Mouse (Mus musculus): ENCODE results near the gene Yeats2. TPM values are rescaled to one million over a fixed set of nuclear protein-coding genes. Genes with fewer than 3 reads are reported as not detected.

The Yeats2 gene
- total and polyA plus RNA-seq, 3 experiments: 24.3 to 54.5 (median 38.4) TPM

DNA sequence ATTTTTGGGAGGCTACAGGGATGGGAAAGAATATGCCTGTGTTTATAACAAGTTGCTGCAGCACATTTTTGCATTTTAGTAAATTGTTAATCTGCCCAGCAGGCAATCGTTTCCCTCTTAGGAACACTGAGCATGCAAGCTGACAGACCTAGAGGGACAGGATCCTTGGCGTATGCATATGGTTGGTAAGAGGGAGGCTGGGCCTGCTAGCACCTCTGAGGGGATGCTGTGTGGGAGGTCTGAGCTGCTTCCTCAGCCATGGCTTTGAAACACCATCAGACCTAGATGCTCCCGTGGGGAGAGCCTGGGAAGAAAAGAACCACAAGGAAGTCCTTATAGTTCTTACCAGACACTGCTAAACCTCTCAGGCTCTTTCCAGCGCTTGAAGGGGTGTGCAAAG is 93.5 kb downstream of the Yeats2 start:
- DNase-seq (ENCODE audit: low spot score) (no peak), ATAC-seq (ENCODE audit: extremely low read depth, insufficient number of reproducible peaks, low FRiP score, poor library complexity, severe bottlenecking) (no peak)
- Histone ChIP-seq H3K27me3 (ENCODE audit: insufficient read depth, low read length) (peaks cover 3% of the 10 kb centered on the region; the same call in 1 of the 2 replicates), H3K4me3 (ENCODE audit: low read depth, low read length) (no peak overlapping the region), H3K36me3 (replicated peaks) (peaks cover 42% of the 10 kb centered on the region), H3K9me3 (replicated peaks) (no peaks in the 10 kb centered on the region), H3K4me1 (ENCODE audit: insufficient read depth, low read depth, low read length) (no peaks in the 10 kb centered on the region)
- no peak for TF ChIP-seq GATA2 (IDR thresholded peaks at IDR 0.05; ENCODE audit: borderline replicate concordance, low read depth, low read length)
- no peak for TF ChIP-seq POLR2AphosphoS5 (IDR thresholded peaks at IDR 0.05; ENCODE audit: insufficient replicate concordance, low read depth, low read length)
- TF ChIP-seq GATA1 (IDR thresholded peaks at IDR 0.05; ENCODE audit: borderline replicate concordance, low read length): no peak
- TF ChIP-seq CTCF (IDR thresholded peaks at IDR 0.05; ENCODE audit: low read depth, low read length): no peak
- TF ChIP-seq TAL1 (conservative IDR thresholded peaks at IDR 0.05; ENCODE audit: low read depth, low read length): no peak

DNA sequence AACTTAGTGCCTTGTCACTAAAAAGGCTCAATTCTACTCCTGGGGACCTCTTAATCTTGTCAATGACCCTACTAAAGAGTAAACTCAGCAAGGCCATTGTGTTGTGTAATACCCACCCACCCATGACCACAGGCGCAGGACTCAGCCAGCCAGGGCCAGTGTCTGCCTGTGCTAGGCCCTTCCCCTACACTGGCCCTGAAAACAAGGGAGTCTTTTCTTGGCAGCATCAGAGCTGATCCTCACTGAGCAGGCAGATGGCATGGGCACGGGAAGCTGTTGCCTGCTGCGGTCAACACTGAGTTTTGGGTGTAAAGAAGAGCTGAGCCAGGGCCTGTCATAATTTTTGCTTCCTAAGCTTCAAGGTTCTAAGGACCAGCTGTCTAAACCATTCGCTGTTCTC is 96.6 kb downstream of the Yeats2 start:
- Histone ChIP-seq H3K4me3 (ENCODE audit: low read depth, low read length) (no peak overlapping the region), H3K9me3 (replicated peaks) (0 out of 2 replicates have a peak, but pooled peaks cover 3% of the 10 kb centered on the region), H3K4me1 (ENCODE audit: insufficient read depth, low read depth, low read length) (0 out of 2 replicates have a peak, but pooled peaks cover 3% of the 10 kb centered on the region), H3K27me3 (ENCODE audit: insufficient read depth, low read length) (peaks cover 22% of the 10 kb centered on the region), H3K36me3 (replicated peaks) (peaks cover 16% of the 10 kb centered on the region)
- ATAC-seq (ENCODE audit: extremely low read depth, insufficient number of reproducible peaks, low FRiP score, poor library complexity, severe bottlenecking) (no peak), DNase-seq (ENCODE audit: low spot score) (no peak)
- no peak for TF ChIP-seq POLR2AphosphoS5 (IDR thresholded peaks at IDR 0.05; ENCODE audit: insufficient replicate concordance, low read depth, low read length)
- no peak for TF ChIP-seq GATA2 (IDR thresholded peaks at IDR 0.05; ENCODE audit: borderline replicate concordance, low read depth, low read length)
- no peak for TF ChIP-seq CTCF (IDR thresholded peaks at IDR 0.05; ENCODE audit: low read depth, low read length)
- no peak for TF ChIP-seq GATA1 (IDR thresholded peaks at IDR 0.05; ENCODE audit: borderline replicate concordance, low read length)
- no peak for TF ChIP-seq TAL1 (conservative IDR thresholded peaks at IDR 0.05; ENCODE audit: low read depth, low read length)

DNA sequence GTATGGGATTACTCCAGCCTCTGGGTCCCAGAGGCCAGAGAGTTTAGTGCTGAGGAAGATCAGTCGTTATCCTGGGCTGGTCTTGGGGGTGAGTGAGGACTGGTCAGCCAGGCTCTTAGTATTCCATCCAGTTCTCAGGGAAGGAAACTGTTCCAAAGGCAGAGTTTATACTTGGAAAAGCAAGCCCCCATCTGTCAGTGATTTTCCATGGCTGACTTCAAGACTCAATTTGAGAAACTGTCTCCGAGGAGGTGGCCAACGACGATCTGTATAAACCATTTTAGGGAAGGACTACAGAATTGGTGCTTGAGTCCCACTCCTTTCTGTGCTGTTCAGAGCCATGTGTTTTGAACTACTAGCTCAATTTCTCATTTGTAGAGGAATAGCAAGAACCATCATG is 97.8 kb downstream of the Yeats2 start:
- no peak for TF ChIP-seq CTCF (IDR thresholded peaks at IDR 0.05; ENCODE audit: low read depth, low read length)
- TF ChIP-seq GATA2 (IDR thresholded peaks at IDR 0.05; ENCODE audit: borderline replicate concordance, low read depth, low read length): no peak
- no peak for TF ChIP-seq GATA1 (IDR thresholded peaks at IDR 0.05; ENCODE audit: borderline replicate concordance, low read length)
- TF ChIP-seq TAL1 (conservative IDR thresholded peaks at IDR 0.05; ENCODE audit: low read depth, low read length): no peak
- Histone ChIP-seq H3K4me1 (ENCODE audit: insufficient read depth, low read depth, low read length) (0 out of 2 replicates have a peak, but pooled peaks cover 3% of the 10 kb centered on the region), H3K36me3 (replicated peaks) (peaks cover 9% of the 10 kb centered on the region), H3K9me3 (replicated peaks) (0 out of 2 replicates have a peak, but pooled peaks cover 3% of the 10 kb centered on the region), H3K4me3 (ENCODE audit: low read depth, low read length) (no peak overlapping the region), H3K27me3 (ENCODE audit: insufficient read depth, low read length) (peaks cover 22% of the 10 kb centered on the region)
- DNase-seq (ENCODE audit: low spot score) (no peak), ATAC-seq (ENCODE audit: extremely low read depth, insufficient number of reproducible peaks, low FRiP score, poor library complexity, severe bottlenecking) (no peak)

DNA sequence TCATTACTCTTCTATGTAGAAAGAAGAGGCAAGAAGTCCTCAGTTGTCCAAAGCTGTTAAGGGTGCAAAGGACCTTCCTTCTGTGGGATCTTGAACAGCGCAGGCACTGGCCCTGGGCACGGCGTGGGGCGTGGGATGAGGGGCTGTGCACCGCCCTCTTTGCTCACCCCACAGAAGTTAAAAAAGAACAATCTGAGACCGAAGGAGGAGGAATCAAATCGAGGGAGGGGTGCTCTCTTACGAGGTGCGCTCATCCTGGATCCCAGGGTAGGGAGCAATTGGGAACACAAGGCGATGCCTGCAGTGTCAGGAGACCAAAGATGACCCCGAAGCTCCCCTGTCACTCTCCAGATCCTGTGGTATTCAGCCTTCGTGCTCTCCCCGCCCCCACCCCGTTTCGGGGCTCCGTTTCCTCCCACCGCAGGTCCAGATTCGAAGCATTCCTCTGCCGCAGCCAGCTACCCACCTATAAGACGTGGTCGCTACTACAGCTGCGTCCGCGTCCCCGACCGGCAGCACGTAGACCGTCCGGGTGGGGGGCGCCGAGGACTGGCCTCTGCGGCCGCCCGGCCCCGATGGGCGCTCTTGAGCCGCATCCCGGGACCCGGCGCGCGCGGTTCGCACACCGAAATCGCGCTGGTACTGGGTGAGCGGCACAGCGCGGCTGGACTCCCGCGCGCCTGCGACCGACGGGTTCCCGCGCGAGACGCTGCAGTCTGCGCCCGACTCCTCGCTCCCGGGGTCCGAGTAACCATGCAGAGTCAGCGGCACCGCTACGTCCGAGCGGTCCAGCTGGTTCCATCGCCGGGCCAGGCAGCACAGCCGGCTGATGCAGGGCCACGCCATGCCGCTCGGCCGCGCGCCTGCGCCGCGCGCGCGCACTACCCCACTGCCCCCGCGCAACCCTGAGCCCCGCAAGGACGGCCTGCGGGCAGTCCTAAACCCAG is 99.9 kb downstream of the Yeats2 start, which contains the start of gene Map6d1:
Gene Map6d1 (minus strand): TSS at position 891 of the 947 bp plus-strand sequence.
- peaks cover 22% of the 10 kb centered on the region for H3K27me3 ChIP-seq (ENCODE audit: insufficient read depth, low read length)
- TF ChIP-seq GATA1 (IDR thresholded peaks at IDR 0.05; ENCODE audit: borderline replicate concordance, low read length): no peak
- TF ChIP-seq TAL1 (conservative IDR thresholded peaks at IDR 0.05; ENCODE audit: low read depth, low read length): no peak
- no peak for TF ChIP-seq GATA2 (IDR thresholded peaks at IDR 0.05; ENCODE audit: borderline replicate concordance, low read depth, low read length)
- no peak for TF ChIP-seq POLR2AphosphoS5 (IDR thresholded peaks at IDR 0.05; ENCODE audit: insufficient replicate concordance, low read depth, low read length)
- TF ChIP-seq CTCF (IDR thresholded peaks at IDR 0.05; ENCODE audit: low read depth, low read length): no peak
- 0 out of 2 replicates have a peak, but pooled peaks cover 3% of the 10 kb centered on the region for H3K9me3 ChIP-seq (replicated peaks)
- H3K4me3 ChIP-seq (ENCODE audit: low read depth, low read length): no peak within 1 kb of the TSS
- no peaks in the 10 kb centered on the region for H3K36me3 ChIP-seq (replicated peaks)
- ATAC-seq (ENCODE audit: extremely low read depth, insufficient number of reproducible peaks, low FRiP score, poor library complexity, severe bottlenecking) (no peak), DNase-seq (ENCODE audit: low spot score) (no peak)
- 0 out of 2 replicates have a peak, but pooled peaks cover 3% of the 10 kb centered on the region for H3K4me1 ChIP-seq (ENCODE audit: insufficient read depth, low read depth, low read length)

DNA sequence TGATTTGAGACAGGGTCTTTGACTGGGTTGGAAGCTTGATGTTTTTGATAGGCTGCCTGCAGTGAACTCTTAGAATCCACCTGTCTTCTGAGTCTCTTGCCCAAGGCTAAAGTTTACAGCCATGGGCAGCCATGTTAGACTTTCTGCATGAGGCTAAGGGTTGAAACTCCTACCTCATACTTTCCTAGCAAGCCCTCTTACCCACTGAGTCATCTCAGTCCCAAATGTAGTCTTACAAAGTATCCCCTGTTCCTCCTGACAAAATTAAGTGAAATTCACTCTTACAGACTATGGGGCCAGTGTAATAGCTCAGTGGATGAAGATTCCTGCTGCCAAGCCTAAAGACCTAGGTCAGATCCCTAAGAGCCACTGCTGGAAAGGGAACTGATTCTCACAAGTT is 106.2 kb downstream of the Yeats2 start:
- no peak for TF ChIP-seq GATA2 (IDR thresholded peaks at IDR 0.05; ENCODE audit: borderline replicate concordance, low read depth, low read length)
- no peak for TF ChIP-seq CTCF (IDR thresholded peaks at IDR 0.05; ENCODE audit: low read depth, low read length)
- TF ChIP-seq POLR2AphosphoS5 (IDR thresholded peaks at IDR 0.05; ENCODE audit: insufficient replicate concordance, low read depth, low read length): no peak
- no peak for TF ChIP-seq TAL1 (conservative IDR thresholded peaks at IDR 0.05; ENCODE audit: low read depth, low read length)
- TF ChIP-seq GATA1 (IDR thresholded peaks at IDR 0.05; ENCODE audit: borderline replicate concordance, low read length): no peak
- Histone ChIP-seq H3K4me3 (ENCODE audit: low read depth, low read length) (no peak overlapping the region), H3K9me3 (replicated peaks) (no peaks in the 10 kb centered on the region), H3K27me3 (ENCODE audit: insufficient read depth, low read length) (peaks cover 8% of the 10 kb centered on the region), H3K36me3 (replicated peaks) (no peaks in the 10 kb centered on the region), H3K4me1 (ENCODE audit: insufficient read depth, low read depth, low read length) (no peaks in the 10 kb centered on the region)
- ATAC-seq (ENCODE audit: extremely low read depth, insufficient number of reproducible peaks, low FRiP score, poor library complexity, severe bottlenecking) (no peak), DNase-seq (ENCODE audit: low spot score) (no peak)
